Mouse (Mus musculus) brain, adult 2 months (tissue): ENCODE results near the gene Smoc1.

ENCODE experiments used
- DNase-seq: peaks from one replicate; pipeline ENCODE4 v3.0.0; 2011; ENCODE audit warnings: low read depth, low spot score

Gene Smoc1

GRCm38 (mm10) chr12:81208559-81208958 lies 182.0 kb downstream of the Smoc1 start:
- no peak for DNase-seq

GRCm38 (mm10) chr12:81219339-81219738 lies 192.7 kb downstream of the Smoc1 start:
- peak; percentile 51 for DNase-seq

DNA sequence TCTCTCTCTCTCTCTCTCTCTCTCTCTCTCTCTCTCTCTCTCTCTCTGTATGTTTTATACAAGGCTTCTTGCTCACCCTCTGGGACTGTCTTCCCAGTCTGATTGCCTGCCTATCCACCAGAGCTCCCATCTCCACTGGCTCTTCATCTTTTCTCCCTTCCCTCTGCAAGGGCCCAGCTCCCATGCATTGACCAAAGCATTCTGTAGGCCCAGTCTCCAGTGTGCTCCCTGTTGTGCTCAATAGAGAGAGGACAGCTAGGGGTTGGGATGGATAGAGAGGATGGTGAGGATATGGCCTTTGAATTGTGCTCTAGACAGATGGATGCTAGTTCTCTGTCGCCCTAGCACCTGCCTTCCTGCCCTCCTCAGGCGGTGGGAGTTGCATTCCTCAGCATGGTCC lies 196.7 kb downstream of the Smoc1 start:
- DNase-seq = no peak

- no peak for DNase-seq
These were observed 198.2 kb downstream of the Smoc1 start for GRCm38 (mm10) chr12:81224843-81225242.

GRCm38 (mm10) chr12:81225966-81226577 lies 199.5 kb downstream of the Smoc1 start:
- no peak for DNase-seq

DNA sequence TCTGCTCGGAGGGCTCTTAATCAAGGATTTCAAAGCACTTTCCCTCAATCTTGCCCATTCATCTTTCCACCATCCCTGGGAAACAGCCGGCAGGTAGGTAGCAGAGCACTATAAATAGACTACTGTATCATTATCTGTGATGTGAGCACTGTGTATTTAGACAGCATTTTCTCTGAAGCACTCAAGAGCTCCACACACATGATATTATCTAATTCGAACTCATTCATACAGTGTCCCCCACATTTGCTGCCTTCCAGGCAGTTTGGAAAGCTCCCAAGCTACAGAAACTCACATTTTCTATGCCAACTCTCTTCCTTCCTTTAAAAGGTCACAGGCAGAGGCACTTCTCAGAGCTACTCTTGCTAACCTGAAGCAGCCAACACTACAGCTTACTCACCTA lies 200.0 kb downstream of the Smoc1 start:
- peak; percentile 82 for DNase-seq

DNA sequence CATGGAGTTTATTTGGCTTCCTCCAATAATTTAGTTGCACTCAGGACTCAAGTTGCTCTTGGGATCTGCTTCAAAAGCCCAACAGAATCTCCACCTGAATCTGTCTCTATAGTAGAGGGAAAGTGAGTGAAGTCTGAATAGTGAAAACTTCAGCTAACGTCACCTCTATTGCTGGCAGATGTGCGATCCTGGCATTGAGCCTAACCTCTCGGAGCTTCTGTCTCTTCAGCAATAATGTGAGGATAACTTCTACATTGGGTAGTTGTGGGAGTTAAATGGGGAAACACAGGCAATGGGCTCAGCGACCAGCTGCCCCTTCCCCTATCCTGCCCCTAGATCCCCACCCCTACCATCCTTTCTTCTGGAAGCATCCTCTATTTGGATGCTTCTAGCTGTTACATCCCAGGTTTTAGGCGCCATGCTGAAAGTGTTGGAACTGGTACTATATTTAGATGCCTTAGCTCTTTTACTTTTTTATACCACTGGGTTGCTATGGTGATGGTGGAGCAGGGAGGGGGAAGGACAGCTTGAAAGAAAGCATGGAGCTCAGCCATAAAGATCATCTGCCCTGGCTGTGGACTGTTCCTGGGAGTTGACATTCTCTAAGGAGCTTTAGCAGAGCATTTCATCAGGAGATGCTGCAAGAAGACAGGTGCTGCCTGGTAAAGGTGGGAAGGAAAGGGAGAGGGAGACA lies 201.3 kb downstream of the Smoc1 start:
- DNase-seq = peak; percentile 96

- DNase-seq = peak; percentile 68
These were observed 207.3 kb downstream of the Smoc1 start for GRCm38 (mm10) chr12:81233746-81234380.

DNA sequence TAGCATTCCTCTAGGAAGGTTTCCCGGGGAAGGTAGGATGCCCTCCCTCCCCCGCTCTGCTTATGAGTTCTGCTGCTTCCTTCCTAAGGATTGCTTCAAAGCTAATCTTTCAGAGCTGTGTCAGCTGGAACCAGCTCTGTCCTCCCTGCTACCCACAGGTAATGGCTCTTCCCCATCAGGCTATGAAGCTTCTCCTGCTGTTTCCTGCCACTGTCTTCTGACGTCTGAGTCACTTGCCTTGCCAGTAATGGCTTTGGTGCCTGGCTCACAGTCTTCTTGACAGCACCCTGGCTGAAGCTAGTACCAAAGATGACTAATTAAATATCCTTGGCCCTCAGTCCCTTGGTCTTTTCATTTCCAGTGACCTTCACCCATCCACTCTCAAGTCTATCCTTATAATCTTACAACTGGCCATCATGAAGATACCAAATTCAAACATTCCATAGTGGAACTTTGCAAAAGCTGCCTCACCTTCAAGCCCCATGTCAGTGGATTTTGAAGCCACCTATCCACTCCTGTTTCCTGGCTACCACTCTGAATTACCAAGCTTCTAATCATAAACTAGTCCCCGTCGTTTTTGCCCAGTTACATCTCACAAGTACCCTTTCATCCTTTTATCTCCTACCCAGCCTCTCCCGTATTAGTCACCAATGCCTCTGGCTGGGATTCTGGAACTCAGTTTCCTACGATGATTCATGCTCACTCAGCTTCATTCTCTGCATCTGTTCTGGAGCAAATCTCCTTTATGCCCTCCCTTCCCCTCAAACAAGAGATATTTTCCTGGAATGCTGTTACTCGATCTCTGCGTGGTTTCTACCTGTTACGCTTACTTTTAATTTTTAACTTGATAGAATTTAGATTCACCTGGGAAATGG lies 209.1 kb downstream of the Smoc1 start:
- peak; percentile 88 for DNase-seq
